Mouse (Mus musculus): ENCODE measurements around the gene Ivns1abp. TPM values are rescaled to one million over a fixed set of nuclear protein-coding genes. Genes with fewer than 3 reads are reported as not detected.
"Not testable (repeated sequence)": the region's sequence is repeated elsewhere in the genome, so short reads cannot be mapped to it uniquely, and the experiment has no call there.

Ivns1abp gene
- total RNA-seq, 2 experiments from 2014 or later: 210 to 250 TPM

DNA sequence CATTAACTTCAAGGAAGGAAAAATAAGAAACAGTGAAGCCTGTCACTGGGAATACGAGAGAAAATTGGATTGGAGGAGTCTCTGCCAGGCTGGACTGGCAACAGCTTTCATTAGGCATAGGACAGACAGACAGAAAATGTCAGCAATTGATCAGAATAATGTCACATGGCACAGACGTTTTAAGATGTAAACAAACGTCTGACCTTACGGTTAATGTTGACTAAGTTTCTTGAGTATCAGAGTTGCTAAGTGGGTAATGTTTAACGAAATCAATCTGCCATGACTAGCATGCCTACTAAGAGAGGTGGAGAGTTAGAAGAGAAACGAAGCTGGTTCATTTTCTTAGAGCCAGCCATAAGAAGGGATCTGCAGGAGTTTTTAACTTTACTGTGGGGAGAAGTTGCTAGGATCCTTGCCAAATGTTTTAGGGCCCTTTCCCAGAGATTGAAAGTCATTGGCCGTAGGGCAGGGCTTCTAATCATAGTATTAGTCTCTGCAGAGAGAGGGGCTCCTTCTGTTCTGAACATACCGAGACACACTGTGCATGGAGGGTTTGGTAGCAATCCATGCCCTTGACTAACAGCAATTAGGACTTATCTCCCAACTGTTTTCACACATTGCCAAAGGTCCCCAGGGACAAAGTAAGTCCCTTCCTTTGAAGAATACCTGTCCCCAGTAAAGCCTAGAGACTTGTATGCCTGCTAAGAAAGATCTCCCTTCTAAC, 2.8 kb upstream of the Ivns1abp start:
- no peak for DNase-seq

DNA sequence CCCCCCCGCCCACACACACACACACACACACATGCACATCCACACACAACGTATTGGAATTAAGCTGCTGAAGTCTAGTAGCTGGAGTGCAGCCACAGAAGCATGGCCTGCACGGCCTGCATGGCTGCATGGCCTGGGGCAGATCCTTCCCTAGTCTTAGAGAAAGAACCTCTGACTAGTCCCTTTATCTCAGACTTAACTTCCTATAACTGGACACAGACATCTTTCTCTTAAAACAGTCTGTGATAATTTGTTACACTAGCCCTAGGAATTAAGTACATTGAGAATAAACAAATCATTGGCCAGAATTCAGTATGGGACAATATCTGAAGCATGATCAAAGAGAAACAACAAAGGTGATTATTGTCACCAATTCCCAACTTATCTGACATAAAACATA, 2.0 kb upstream of the Ivns1abp start:
- no peak for DNase-seq

DNA sequence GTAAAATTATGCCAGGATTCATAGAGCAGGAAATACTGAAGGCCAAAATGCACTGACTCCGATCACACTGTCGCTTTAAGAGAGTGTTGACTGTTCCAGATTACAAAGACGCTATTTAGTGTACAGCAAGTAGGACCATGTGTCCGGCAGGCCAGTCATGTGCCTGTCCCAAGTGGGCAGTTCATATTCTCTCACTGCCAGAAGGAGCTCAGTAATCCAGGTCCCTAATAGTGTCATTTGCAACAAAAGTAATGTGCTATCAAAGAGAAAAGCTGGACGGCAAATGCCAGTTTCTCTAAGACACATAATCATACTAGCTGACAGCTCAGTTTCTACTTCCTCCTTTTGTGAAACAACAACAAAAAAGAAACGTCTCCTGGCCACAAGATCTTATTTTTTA, 1.3 kb upstream of the Ivns1abp start:
- peak; percentile 50 for DNase-seq

DNA sequence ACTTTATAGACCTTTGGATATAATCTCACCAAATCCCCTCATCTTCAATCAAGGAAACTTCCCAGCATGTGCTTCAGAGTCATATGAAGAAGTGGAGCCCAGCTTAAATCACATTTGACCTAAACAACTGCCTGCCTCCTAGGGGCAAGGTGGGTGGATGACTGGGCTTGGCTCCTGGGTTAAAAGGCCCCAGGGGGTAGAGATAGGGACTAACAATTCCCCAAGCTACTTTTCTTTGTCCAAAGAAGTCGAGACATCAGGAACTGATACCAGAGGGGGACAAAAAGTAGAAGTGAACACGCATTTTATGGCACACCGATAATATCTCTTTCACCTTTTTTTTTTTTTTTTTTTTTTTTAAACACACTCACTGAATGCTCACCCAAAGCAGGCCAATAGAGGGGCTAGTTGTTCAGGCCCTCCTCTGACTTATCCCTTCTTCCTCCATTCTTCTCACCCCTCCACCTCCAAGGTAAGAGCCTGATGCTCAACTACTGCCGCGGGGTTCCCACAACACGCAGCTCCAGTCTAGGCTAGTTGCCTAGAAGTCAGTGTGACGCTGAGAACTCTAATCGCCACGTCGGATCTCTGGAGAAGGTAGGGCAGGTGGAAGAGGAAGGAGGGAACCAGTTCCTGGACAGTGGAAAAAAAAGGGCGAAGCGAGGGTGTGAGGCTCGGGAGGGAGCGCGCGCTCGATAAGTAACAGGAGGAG, 550 bp upstream of the Ivns1abp start:
- DNase-seq: peak; percentile 48

DNA sequence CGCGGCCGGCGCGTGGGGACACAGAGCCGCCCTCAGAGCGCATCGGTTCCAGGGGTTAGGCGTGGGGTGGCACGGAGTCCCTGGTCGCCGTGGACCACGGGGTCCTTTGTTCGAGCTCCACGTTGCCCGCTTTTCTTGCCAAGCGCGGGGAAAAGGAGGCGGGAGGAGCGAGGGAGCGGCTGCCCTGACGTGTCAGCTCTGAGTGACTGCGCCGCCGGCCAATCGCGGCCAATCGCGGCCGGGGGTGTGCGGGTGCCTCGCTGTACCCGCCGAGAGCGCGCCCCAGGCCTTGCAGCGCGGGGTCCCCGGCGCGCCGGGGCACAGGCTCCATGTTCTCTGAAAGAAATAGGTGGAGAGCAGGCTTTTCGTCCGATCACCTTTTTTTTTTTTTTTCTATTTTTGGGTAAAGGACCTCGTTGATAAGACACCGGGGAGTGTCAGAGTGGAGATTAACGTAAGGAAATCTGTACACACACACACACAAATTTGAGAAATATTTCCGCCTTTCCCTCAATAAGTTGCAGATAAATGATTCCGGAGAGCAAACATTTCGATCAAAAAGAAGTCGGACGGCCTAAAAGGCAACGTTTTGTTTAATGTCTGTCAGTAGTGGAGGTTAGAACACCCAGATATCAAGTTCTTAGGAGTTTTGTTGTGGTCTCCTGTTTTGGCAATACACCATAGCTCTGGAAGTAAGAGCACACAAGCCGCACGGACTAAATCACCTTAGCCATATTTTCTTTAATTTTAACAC, 1.0 kb downstream of the Ivns1abp start:
- DNase-seq: peak; percentile 99

DNA sequence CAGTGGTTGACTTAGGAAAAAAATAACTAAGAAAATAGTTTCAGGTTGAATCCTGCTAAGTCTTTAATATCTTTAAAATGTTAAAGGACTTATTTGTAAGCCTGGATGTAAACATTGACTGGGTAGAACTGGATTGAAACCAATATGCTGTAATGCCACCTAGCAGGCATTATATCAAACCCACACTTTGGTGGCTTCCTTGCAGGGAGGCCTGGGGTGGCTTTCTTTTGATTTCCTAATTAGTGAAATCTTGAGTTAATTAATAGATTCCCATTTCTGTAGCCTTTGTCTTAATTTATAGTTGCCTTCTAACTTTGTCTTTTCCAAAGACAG, 1.6 kb downstream of the Ivns1abp start:
- DNase-seq: no peak

DNA sequence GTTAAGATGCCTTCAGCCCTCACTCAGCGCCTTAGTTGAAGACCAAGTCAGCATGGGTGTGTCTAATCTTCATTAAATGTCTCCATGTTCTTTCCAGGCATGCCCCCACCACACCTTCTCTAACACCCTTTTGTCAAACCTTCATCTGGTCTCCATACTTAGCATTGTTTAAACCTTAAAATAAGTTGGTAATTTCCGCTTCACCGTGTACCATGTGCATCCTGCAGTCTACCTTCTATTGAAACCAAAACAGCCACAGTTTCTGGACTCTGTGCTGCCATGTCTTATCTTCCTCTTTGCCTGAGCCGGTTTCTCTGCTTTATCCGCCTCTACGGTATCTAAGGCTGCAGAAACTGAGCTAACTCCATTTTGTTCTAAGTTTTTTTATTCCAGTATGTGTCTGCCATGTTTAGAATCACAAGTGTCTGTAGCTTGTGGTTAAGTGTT, 2.4 kb downstream of the Ivns1abp start:
- DNase-seq: no peak

DNA sequence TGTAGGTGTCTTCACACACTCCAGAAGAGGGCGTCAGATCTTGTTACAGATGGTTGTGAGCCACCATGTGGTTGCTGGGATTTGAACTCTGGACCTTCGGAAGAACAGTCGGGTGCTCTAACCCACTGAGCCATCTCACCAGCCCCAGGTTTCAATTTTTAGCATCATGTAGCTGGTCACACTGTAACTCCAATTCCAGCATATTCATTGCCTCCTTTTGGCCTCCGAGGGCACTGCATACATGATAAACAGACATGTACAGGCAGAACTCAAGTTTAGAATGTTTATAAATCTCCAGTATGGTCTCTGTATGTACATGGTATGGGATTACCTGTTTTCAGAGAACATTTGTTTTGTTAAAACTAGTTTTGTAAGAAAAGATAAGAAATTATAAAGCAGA, 4.0 kb downstream of the Ivns1abp start:
- DNase-seq: not testable (repeated sequence)

DNA sequence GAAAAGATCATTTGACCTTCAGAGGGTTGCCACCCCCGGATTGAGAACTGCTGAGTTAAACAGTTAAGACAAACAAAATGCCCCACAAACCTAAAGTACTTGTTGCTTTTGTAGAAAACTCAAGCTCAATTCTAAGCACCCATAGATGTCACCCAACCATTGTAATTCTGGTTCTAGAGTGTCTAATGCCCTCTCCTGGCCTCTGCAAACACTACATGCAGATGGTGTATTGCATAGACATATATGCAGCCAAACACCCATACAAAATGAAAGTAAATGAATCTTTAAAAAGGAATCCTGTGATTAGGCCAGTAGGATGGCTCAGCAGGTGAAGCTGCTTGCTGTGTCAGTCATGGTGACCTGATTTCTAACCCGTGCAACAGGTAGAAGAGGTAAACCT, 8.6 kb downstream of the Ivns1abp start:
- DNase-seq: no peak

DNA sequence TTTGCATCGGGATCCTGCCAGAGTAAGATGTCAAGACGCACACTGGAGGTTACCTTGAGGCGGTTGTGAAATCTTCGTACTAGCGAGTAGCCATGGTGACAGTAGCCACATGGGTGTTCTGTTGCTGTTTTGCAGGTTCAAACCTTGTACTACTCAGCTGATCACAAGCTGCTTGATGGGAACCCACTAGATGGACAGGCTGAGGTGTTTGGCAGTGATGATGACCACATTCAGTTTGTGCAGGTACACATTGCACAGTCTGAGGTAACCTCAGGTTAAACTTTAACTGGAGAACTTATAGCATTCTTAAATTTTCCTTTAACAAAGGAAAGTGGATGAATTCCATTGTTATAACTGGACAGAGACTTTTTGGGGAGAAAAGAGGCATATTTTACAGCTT, 11.7 kb downstream of the Ivns1abp start:
- DNase-seq: no peak

DNA sequence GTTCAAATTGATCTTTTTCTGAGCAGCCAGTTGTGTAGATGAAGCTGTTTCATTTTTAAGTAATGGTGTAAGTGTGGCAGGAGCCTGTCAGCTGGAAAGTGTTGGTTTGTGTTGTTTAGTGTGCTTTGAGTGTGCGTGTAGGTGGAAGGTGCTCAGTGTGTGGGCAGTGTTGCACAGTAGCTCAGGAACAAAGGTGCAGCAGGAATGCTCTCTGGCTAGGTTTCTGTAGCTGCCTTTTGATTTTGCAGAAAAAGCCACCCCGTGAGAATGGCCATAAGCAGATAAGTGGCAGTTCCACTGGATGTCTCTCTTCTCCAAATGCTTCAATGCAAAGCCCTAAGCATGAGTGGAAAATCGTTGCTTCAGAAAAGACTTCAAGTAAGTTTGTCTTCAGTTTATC, 15.1 kb downstream of the Ivns1abp start:
- DNase-seq: no peak

DNA sequence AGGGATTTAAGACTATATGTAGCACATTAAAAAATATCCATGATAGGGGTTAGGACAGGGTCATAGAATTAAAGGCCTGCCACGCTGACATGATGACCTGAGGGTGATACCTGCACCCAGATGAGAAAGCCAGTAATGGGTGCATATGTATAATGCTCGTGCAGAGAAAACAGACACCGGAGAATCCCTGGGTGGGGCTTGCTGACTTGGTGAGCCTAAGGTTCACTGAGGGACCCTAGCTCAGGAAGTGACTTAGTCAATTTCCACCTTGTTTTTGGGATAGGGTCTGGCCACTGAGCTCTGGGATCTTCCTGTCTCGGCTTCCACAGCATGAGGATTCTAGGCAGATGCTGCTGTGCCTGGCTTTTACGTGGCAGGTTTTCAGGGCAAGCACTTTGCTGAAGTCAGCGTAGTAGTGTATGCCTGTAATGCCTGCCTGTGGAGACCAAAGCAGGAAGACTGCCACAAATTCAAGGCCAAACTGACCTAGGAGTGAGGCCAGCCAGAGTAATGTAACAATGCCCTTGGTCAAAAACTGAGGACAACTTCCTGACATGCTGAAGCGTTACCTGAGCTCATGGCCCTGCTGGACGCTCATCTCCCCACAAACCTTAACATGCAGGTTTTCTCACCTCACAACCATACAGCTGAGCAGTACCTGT, 22.8 kb downstream of the Ivns1abp start:
- DNase-seq: peak; percentile 53

DNA sequence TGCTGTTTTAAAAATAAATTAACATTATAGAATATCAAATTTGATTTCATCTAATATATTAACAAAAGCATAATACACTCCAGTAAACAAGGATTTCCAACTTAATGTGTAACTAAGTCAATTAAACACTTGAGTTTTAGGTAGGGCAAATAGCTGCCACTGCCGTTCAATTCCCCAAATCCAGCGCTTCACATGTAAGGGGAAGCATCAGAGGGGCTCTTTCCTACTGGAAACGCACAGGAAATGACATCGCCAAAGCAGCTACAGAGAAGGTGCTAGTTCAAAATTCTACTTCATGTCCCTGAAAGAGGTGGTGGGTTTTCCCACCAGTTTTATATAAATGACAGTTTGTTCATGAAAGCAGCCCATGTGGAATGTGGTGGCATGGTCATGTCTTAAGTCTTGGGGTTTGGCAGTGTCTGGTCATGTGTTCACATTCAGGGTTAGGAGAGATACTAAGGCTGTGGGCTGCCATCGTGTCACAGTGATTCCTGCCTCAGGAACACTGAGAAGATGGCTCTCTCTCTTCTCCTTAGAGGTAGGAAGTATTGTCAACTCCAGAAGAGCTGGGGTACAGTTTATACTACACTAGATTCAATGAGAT, 23.5 kb downstream of the Ivns1abp start:
- DNase-seq: no peak

DNA sequence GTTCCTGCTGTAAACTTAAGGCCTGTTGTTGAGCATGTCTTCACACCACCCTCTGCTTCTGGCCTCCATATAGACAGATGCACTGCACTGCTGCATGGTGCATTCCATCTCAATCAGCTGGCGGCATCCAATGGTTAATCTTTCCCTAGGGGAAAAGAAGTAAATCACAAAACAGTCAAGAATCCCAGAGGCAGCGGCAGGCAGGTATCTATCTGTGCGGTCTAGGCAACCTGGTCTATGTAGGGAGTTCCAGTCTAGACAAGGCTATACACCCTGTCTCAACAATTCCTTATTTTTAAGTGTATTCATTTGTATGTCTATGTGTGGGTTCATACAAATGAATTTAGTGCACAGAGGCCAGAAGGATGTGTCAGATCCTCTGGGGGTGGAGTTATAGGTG, 24.2 kb downstream of the Ivns1abp start:
- no peak for DNase-seq

DNA sequence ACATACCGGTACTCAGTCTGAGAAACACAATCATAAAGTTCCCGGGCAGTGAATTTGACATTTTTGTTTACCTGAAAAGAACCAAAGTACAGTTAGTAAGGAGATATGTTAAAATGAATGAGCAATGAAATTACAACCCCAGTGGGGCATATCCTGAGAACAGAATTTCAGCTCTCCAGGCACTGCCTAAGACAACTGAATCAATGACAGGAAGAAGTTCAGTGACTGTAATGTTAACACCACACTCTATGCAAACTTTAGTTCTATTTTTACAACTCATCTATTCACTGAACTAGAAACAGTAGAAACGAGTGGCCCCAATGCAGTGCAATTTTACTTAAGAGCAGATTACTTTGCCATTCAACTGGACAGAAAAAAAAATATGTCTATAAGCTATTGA, 26.3 kb downstream of the Ivns1abp start:
- no peak for DNase-seq

DNA sequence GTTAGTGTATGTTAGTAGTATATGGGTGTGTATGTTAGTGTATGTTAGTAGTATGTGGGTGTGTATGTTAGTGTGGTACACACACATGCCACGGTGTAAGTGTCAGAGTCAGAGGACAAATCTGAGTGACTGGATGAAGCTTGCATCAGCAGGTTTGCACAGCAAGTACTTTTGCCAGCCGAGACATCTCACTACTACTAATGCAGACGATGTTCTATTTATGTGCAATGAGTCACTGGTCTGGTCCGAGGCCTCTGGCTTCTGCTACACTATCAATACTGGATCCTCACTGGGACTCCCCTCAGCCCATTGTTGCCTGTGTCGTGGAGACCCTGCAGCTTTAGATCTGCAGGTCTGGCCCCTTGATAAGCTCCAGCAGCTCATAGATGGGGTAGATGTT, 27.3 kb downstream of the Ivns1abp start:
- DNase-seq: no peak

DNA sequence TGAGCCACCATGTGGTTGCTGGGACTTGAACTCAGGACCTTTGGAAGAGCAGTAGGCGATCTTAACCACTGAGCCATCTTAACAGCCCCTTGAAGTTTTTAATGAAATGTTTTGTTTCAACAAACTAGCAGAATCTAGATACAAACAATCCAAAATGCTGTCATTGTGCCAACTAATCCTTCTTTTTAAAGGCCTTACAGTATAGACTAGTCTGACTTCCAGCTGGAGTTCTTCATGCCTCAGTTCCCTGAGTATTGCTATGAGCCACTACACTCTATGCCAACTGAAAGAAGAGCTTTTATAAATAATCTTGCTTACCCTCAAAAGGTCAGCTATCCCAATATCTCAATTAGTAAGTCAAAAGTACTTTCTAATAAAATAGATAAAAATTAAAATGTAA, 28.5 kb downstream of the Ivns1abp start:
- DNase-seq: no peak

DNA sequence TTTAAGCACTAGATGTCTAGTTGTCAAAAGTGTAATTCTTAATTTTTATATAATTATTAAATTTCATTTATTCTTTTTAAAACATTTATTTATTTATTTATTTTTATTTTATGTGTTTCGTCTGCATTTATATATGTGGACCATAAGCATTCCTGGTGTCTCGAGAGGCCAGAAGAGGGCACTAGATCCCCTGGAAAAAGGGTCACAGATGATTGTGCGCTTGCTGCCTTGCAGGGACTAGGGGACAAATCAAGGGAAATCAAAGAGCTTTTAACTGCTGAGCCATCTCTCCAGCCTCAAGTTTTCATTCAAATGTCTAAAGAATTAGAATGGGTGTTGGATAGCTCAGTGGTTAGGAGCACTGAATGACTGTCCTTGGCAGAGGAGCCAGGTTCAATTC, 33.1 kb downstream of the Ivns1abp start:
- no peak for DNase-seq

DNA sequence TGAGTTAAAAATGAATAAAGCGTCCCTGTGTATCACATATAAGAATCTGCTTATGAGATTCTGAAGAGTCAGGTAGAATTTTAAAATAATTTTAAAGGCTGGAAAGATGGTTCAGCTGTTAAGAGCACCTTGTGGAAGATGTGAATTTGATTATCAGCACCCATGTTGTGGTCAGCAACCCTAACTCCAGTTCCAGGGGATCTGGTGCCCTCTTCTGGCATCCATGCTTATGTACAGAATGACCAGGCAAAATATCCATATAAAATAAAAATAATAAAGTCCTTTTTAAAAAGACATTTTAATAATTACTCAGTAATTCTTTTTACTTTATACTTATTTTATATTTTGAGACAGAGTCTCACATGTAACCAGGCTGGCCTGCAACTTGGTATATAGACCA, 45.8 kb downstream of the Ivns1abp start:
- peak; percentile 47 for DNase-seq

DNA sequence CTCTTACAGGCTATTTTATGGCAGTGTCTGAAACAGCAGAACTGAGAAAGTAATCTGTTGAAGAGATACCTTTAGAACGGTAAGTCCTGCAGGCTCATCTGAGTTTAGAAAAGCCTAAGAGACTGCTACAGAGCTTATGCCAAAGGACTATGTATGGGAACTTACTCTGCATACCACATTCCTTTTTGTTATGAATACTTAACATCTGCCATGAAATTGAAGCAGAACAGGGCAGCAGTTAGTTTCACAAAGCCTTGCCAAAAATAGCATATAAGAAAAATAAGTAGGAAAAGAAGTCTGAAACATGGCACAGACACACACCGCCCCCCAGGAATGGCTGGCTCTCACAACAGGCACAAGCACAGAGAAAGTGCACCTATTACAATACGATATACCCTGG, 65.5 kb downstream of the Ivns1abp start:
- DNase-seq: no peak

Data from adrenal gland, postnatal 10 days (tissue).